Mouse (Mus musculus) effector memory CD4-positive, alpha-beta T cell, adult 7 months (primary cell): ENCODE data around the gene Mapk10. TPM values are rescaled to one million over a fixed set of nuclear protein-coding genes. Genes with fewer than 3 reads are reported as not detected.

Source experiments
- polyA plus RNA-seq: library from polyadenylated mRNA; unstranded; fragments of 100-300 nt; shearing (Covaris generic); gene quantifications from one replicate; pipeline ENCODE4 v1.2.1, GENCODE M21; 2017

Mapk10 gene
- not detected for polyA plus RNA-seq

GRCm38 (mm10) chr5:103211101-103211848, at the start of gene Mapk10:
Mapk10 (minus strand) TSS chr5:103211334.

Other genes with a start within 250 kb of the Mapk10 start
- 32.1 TPM for gene Ptpn13, start 213.9 kb upstream of the Mapk10 start, polyA plus RNA-seq